Mouse (Mus musculus): ENCODE measurements around the gene E330017A01Rik. TPM values are rescaled to one million over a fixed set of nuclear protein-coding genes. Genes with fewer than 3 reads are reported as not detected.
"Not testable (repeated sequence)": the region's sequence is repeated elsewhere in the genome, so short reads cannot be mapped to it uniquely, and the experiment has no call there.

E330017A01Rik gene
- total and polyA plus RNA-seq, 2 experiments from 2014 or later, result not detected

- peak overlapping the region; percentile 21 for H3K27ac ChIP-seq (ENCODE audit: low read depth)
- DNase-seq (ENCODE audit: low spot score) (no peak), ATAC-seq (ENCODE audit: insufficient read depth, low read depth) (no peak)
- WGBS, result 6% methylated on average over 5 of the region's 5 CpGs
- H3K9ac ChIP-seq (replicated peaks; ENCODE audit: low read depth, low read length), result no peak overlapping the region
- TF ChIP-seq CTCF (IDR thresholded peaks at IDR 0.05; ENCODE audit: low read depth), result no peak
- TF ChIP-seq EP300 (IDR thresholded peaks at IDR 0.05; ENCODE audit: low read depth), result no peak
- peak overlapping the region; percentile 86; the same call in 1 of the 2 replicates for H3K4me3 ChIP-seq (ENCODE audit: low read depth, low read length)
- H3K9me3 ChIP-seq (replicated peaks; ENCODE audit: control insufficient read depth, low read length), result no peaks in the 10 kb centered on the region
- H3K4me2 ChIP-seq (ENCODE audit: low read depth, low read length), result peak overlapping the region; percentile 93
- no peaks in the 10 kb centered on the region for H3K27me3 ChIP-seq (ENCODE audit: control insufficient read depth, insufficient read depth, low read length)
- peaks cover 13% of the 10 kb centered on the region for H3K4me1 ChIP-seq (ENCODE audit: control insufficient read depth, insufficient read depth)
- H3K36me3 ChIP-seq (replicated peaks; ENCODE audit: control insufficient read depth, insufficient read depth, low read length), result peaks cover 13% of the 10 kb centered on the region
Observed at GRCm38 (mm10) chr16:58669264-58669663, 30.7 kb upstream of the E330017A01Rik start.

- peaks cover 6% of the 10 kb centered on the region; the same call in 1 of the 2 replicates for H3K36me3 ChIP-seq (replicated peaks; ENCODE audit: control insufficient read depth, insufficient read depth, low read length)
- H3K27me3 ChIP-seq (ENCODE audit: control insufficient read depth, insufficient read depth, low read length), result no peaks in the 10 kb centered on the region
- no peak overlapping the region for H3K27ac ChIP-seq (ENCODE audit: low read depth)
- no peak overlapping the region for H3K4me3 ChIP-seq (ENCODE audit: low read depth, low read length)
- TF ChIP-seq CTCF (IDR thresholded peaks at IDR 0.05; ENCODE audit: low read depth) (no peak), EP300 (IDR thresholded peaks at IDR 0.05; ENCODE audit: low read depth) (no peak)
- ATAC-seq (ENCODE audit: insufficient read depth, low read depth) (no peak), DNase-seq (ENCODE audit: low spot score) (no peak)
- no peak overlapping the region for H3K9ac ChIP-seq (replicated peaks; ENCODE audit: low read depth, low read length)
- no peak overlapping the region for H3K4me2 ChIP-seq (ENCODE audit: low read depth, low read length)
- no peaks in the 10 kb centered on the region for H3K9me3 ChIP-seq (replicated peaks; ENCODE audit: control insufficient read depth, low read length)
- 59% methylated on average over 3 of the region's 3 CpGs for WGBS
- peaks cover 13% of the 10 kb centered on the region for H3K4me1 ChIP-seq (ENCODE audit: control insufficient read depth, insufficient read depth)
Observed at GRCm38 (mm10) chr16:58668586-58668985, 30.0 kb upstream of the E330017A01Rik start.

DNA sequence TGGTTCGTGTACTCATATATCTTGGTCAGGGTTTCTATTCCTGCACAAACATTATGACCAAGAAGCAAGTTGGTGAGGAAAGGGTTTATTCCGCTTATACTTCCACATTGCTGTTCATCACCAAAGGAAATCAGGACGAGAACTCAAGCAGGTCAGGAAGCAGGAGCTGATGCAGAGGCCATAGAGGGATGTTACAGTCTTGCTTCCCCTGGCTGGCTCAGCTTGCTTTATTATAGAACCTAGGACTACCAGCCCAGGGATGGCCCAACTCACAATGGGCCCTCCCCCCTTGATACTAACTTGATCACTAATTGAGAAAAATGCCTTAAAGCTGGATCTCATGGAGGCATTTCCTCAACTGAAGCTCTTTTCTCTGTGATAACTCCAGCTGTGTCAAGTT is 28.1 kb upstream of the E330017A01Rik start:
- WGBS, result 73% methylated on average over 3 of the region's 3 CpGs
- not testable (repeated sequence) for H3K36me3 ChIP-seq (replicated peaks; ENCODE audit: control insufficient read depth, insufficient read depth, low read length); H3K4me2 ChIP-seq (ENCODE audit: low read depth, low read length); H3K27ac ChIP-seq (ENCODE audit: low read depth); ATAC-seq (ENCODE audit: insufficient read depth, low read depth); H3K27me3 ChIP-seq (ENCODE audit: control insufficient read depth, insufficient read depth, low read length); H3K9ac ChIP-seq (replicated peaks; ENCODE audit: low read depth, low read length); H3K9me3 ChIP-seq (replicated peaks; ENCODE audit: control insufficient read depth, low read length); H3K4me3 ChIP-seq (ENCODE audit: low read depth, low read length); DNase-seq (ENCODE audit: low spot score)
- peaks cover 13% of the 10 kb centered on the region for H3K4me1 ChIP-seq (ENCODE audit: control insufficient read depth, insufficient read depth)

DNA sequence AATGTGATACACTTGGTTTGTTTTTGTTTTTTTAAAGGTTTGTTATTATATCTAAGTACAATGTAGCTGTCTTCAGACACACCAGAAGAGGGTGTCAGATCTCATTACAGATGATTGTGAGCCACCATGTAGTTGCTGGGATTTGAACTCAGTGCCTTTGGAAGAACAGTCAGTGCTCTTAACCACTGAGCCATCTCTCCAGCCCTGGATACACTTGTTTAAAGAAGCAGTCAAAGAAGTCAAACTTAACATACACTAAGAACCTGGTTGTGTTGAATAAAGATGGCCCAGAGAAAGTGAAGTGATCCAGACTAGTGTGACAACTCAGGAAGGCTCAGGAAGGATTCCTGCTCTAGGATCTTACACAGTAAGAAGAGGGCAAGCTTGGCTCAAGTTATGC is 26.6 kb upstream of the E330017A01Rik start:
- H3K36me3 ChIP-seq (replicated peaks; ENCODE audit: control insufficient read depth, insufficient read depth, low read length); H3K4me1 ChIP-seq (ENCODE audit: control insufficient read depth, insufficient read depth); H3K27me3 ChIP-seq (ENCODE audit: control insufficient read depth, insufficient read depth, low read length); H3K9me3 ChIP-seq (replicated peaks; ENCODE audit: control insufficient read depth, low read length); H3K4me2 ChIP-seq (ENCODE audit: low read depth, low read length); ATAC-seq (ENCODE audit: insufficient read depth, low read depth); H3K27ac ChIP-seq (ENCODE audit: low read depth); H3K4me3 ChIP-seq (ENCODE audit: low read depth, low read length); H3K9ac ChIP-seq (replicated peaks; ENCODE audit: low read depth, low read length); DNase-seq (ENCODE audit: low spot score): not testable (repeated sequence)

DNA sequence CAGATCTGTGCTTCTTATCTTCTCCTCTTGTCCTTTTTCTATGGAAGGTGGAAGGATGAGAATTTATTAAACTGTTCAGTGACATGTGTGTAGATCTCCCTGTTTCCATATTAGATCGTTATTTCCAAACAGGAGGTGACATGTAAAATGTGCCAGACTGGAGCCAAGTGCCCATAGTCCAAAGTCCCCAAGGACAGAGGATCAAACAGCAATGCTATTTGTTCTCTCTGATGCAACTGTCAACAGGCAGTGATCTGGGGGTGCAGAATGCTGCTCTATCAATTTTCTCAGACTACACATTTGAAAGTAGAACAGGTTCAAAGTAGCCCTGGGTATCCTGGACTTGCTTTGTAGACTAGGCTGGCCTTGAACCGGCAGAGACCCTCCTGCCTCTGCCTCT is 25.3 kb upstream of the E330017A01Rik start:
- 80% methylated on average over 2 of the region's 2 CpGs for WGBS
- no peaks in the 10 kb centered on the region for H3K36me3 ChIP-seq (replicated peaks; ENCODE audit: control insufficient read depth, insufficient read depth, low read length)
- H3K4me1 ChIP-seq (ENCODE audit: control insufficient read depth, insufficient read depth), result no peaks in the 10 kb centered on the region
- H3K4me2 ChIP-seq (ENCODE audit: low read depth, low read length), result no peak overlapping the region
- TF ChIP-seq CTCF (IDR thresholded peaks at IDR 0.05; ENCODE audit: low read depth), result no peak
- no peak for TF ChIP-seq EP300 (IDR thresholded peaks at IDR 0.05; ENCODE audit: low read depth)
- H3K9me3 ChIP-seq (replicated peaks; ENCODE audit: control insufficient read depth, low read length), result no peaks in the 10 kb centered on the region
- no peak for DNase-seq (ENCODE audit: low spot score)
- no peak overlapping the region for H3K27ac ChIP-seq (ENCODE audit: low read depth)
- H3K9ac ChIP-seq (replicated peaks; ENCODE audit: low read depth, low read length), result no peak overlapping the region
- H3K4me3 ChIP-seq (ENCODE audit: low read depth, low read length), result no peak overlapping the region
- H3K27me3 ChIP-seq (ENCODE audit: control insufficient read depth, insufficient read depth, low read length), result no peaks in the 10 kb centered on the region
- ATAC-seq (ENCODE audit: insufficient read depth, low read depth), result no peak

- Histone ChIP-seq H3K9ac (replicated peaks; ENCODE audit: low read depth, low read length) (no peak overlapping the region), H3K27me3 (ENCODE audit: control insufficient read depth, insufficient read depth, low read length) (no peaks in the 10 kb centered on the region), H3K36me3 (replicated peaks; ENCODE audit: control insufficient read depth, insufficient read depth, low read length) (no peaks in the 10 kb centered on the region), H3K4me2 (ENCODE audit: low read depth, low read length) (no peak overlapping the region), H3K27ac (ENCODE audit: low read depth) (no peak overlapping the region), H3K4me1 (ENCODE audit: control insufficient read depth, insufficient read depth) (no peaks in the 10 kb centered on the region), H3K4me3 (ENCODE audit: low read depth, low read length) (no peak overlapping the region), H3K9me3 (replicated peaks; ENCODE audit: control insufficient read depth, low read length) (no peaks in the 10 kb centered on the region)
- WGBS, result 58% methylated on average over 5 of the region's 5 CpGs
- TF ChIP-seq CTCF (IDR thresholded peaks at IDR 0.05; ENCODE audit: low read depth), result peak; percentile 53
- TF ChIP-seq EP300 (IDR thresholded peaks at IDR 0.05; ENCODE audit: low read depth), result no peak
- peak; percentile 52 for DNase-seq (ENCODE audit: low spot score)
- no peak for ATAC-seq (ENCODE audit: insufficient read depth, low read depth)
Observed at GRCm38 (mm10) chr16:58663021-58663420, 24.5 kb upstream of the E330017A01Rik start.
